Mouse (Mus musculus) liver, embryonic 14.5 days (tissue): ENCODE measurements around the gene Bag6.

Source experiments
- CTCF ChIP-seq: IDR thresholded peaks from 2 replicates; pipeline ENCODE4 v1.5.1; 2016; ENCODE audit warnings: antibody characterized with exemption, low read depth, control low read depth
- EP300 ChIP-seq: IDR thresholded peaks from 2 replicates; pipeline ENCODE4 v1.6.1; 2016; ENCODE audit warnings: antibody characterized with exemption, low read depth

GRCm38 (mm10) chr17:35094475-35095365, 40.3 kb upstream of the Bag6 start:
- TF ChIP-seq CTCF (no peak), EP300 (no peak)
